Comparison of ENCODE assay signal across 8 mouse cellular contexts in genomic region chr2:33544203-33544762, GRCm38 (mm10).
DNase-seq lines count a peak whose midpoint lies in the region; ATAC-seq lines count a peak whose summit lies in the region.

No protein-coding gene starts in this region.

- H3K27ac ChIP-seq in embryonic facial prominence, embryonic 12.5 days, result no peak overlapping the region
- H3K27ac ChIP-seq in hindbrain, embryonic 16.5 days (ENCODE audit: low read depth, low read length), result peak overlapping the region; percentile 87

- H3K4me3 ChIP-seq in embryonic facial prominence, embryonic 12.5 days, result peak overlapping the region; percentile 46
- H3K4me3 ChIP-seq in hindbrain, embryonic 16.5 days (ENCODE audit: low read length), result peak overlapping the region; percentile 51

- H3K9ac ChIP-seq in embryonic facial prominence, embryonic 12.5 days, result peak overlapping the region; percentile 48
- H3K9ac ChIP-seq in hindbrain, embryonic 16.5 days (ENCODE audit: low read depth, low read length), result peak overlapping the region; percentile 73

- peaks cover 60% of the 10 kb centered on the region for H3K27me3 ChIP-seq in embryonic facial prominence, embryonic 12.5 days
- H3K27me3 ChIP-seq in hindbrain, embryonic 16.5 days (replicated peaks; ENCODE audit: control insufficient read depth, insufficient read depth, low read length), result no peaks in the 10 kb centered on the region

- peak overlapping the region; percentile 90 for H3K4me2 ChIP-seq in embryonic facial prominence, embryonic 12.5 days (replicated peaks)
- H3K4me2 ChIP-seq in hindbrain, embryonic 16.5 days (ENCODE audit: low read length), result peak overlapping the region; percentile 90

- H3K9me3 ChIP-seq in embryonic facial prominence, embryonic 12.5 days, result no peaks in the 10 kb centered on the region
- no peaks in the 10 kb centered on the region for H3K9me3 ChIP-seq in hindbrain, embryonic 16.5 days (ENCODE audit: control insufficient read depth, low read length)

- peak; percentile 42 for DNase-seq in right cerebral cortex, postnatal 25 days
- DNase-seq in right cerebral cortex, postnatal 4 days, result no peak
- DNase-seq in lung, postnatal 36 days, result peak; percentile 4
- DNase-seq in urinary bladder, postnatal 25 days (ENCODE audit: low spot score), result peak; percentile 38
- no peak for DNase-seq in adrenal gland, postnatal 4 days (ENCODE audit: low spot score in 2 of 2)
- no peak for DNase-seq in thymus, postnatal 25 days

- no peak; the same call in 1 of the 2 replicates for ATAC-seq in embryonic facial prominence, embryonic 12.5 days (ENCODE audit: insufficient number of reproducible peaks, insufficient read depth, low FRiP score, low TSS enrichment)
- ATAC-seq in hindbrain, embryonic 16.5 days, result 0 out of 2 replicates have a peak, but pooled peaks have one; percentile 9

- 1% methylated on average over 41 of the region's 43 CpGs for WGBS in embryonic facial prominence, embryonic 12.5 days
- under 1% methylated on average over 38 of the region's 43 CpGs for WGBS in hindbrain, embryonic 16.5 days

- H3K4me1 ChIP-seq in embryonic facial prominence, embryonic 12.5 days, result peaks cover 22% of the 10 kb centered on the region
- H3K4me1 ChIP-seq in hindbrain, embryonic 16.5 days (ENCODE audit: control insufficient read depth, insufficient read depth, low read depth, low read length), result peaks cover 40% of the 10 kb centered on the region

- no peaks in the 10 kb centered on the region for H3K36me3 ChIP-seq in embryonic facial prominence, embryonic 12.5 days
- no peaks in the 10 kb centered on the region for H3K36me3 ChIP-seq in hindbrain, embryonic 16.5 days (ENCODE audit: control insufficient read depth, insufficient read depth, low read length)

Comparison
In these comparisons a context has a peak if more than half of its experiments do, and no peak if none do; other contexts are left out.
1. DNase-seq: peak in right cerebral cortex, postnatal 25 days (single experiment), lung, postnatal 36 days (single experiment) and urinary bladder, postnatal 25 days (single experiment); none in right cerebral cortex, postnatal 4 days (single experiment), adrenal gland, postnatal 4 days (0 of 2) and thymus, postnatal 25 days (single experiment).